Mouse (Mus musculus): ENCODE data around the gene Rtl10.

DNA sequence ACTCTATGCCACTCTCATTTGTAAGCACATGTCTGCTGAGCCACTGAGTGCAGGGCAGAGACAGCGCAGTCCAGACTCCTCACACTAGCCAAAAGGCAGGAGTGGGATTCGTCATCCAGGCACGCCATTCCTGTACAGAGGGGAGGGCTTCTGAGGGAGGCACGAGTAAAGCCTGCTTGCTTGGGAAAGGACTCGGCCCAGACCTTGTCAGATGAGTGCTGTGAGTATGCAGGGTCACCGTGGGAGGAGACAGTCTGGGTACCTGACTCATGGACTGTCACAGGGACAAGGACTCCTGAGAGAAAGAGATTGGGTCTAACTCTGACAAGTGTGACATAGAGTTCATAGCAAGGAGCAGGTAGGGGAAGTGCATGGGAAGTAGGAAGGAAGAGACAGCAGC, 40.6 kb downstream of the Rtl10 start:
- TF ChIP-seq JUND (IDR thresholded peaks at IDR 0.05; ENCODE audit: low read depth, low read length) (no peak), EP300 (IDR thresholded peaks at IDR 0.05; ENCODE audit: low read depth in 1 of 2, low read length in 2 of 2) (no peak), POLR2A (IDR thresholded peaks at IDR 0.05; ENCODE audit: control insufficient read depth in 1 of 2, insufficient read depth in 1 of 2, low read depth in 1 of 2, low read length in 2 of 2, poor library complexity in 1 of 2) (no peak), ETS1 (IDR thresholded peaks at IDR 0.05; ENCODE audit: low read depth, low read length) (no peak), MAFK (IDR thresholded peaks at IDR 0.05; ENCODE audit: borderline replicate concordance, low read depth, low read length) (no peak), USF1 (IDR thresholded peaks at IDR 0.05; ENCODE audit: low read depth, low read length) (no peak), CTCF (IDR thresholded peaks at IDR 0.05 in 2 of 3, conservative IDR thresholded peaks at IDR 0.05 in 1 of 3; ENCODE audit: control insufficient read depth in 1 of 3, insufficient read depth in 1 of 3, low read depth in 2 of 3, low read length in 3 of 3, poor library complexity in 1 of 3, severe bottlenecking in 1 of 3) (no peak), USF2 (IDR thresholded peaks at IDR 0.05; ENCODE audit: borderline replicate concordance in 1 of 2, insufficient read depth in 1 of 2, low read depth in 1 of 2, low read length in 2 of 2) (no peak), HCFC1 (IDR thresholded peaks at IDR 0.05; ENCODE audit: low read depth, low read length) (no peak), MYB (IDR thresholded peaks at IDR 0.05; ENCODE audit: low read depth, low read length) (no peak), GABPA (IDR thresholded peaks at IDR 0.05; ENCODE audit: low read depth, low read length) (no peak)
